Mouse (Mus musculus) liver, embryonic 14.5 days (tissue): ENCODE data around the gene Ints2.

ENCODE experiments used
- CTCF ChIP-seq: IDR thresholded peaks from 2 replicates; pipeline ENCODE4 v1.5.1; 2016; ENCODE audit warnings: antibody characterized with exemption, low read depth, control low read depth
- EP300 ChIP-seq: IDR thresholded peaks from 2 replicates; pipeline ENCODE4 v1.6.1; 2016; ENCODE audit warnings: antibody characterized with exemption, low read depth

- TF ChIP-seq CTCF, result no peak
- TF ChIP-seq EP300, result no peak
Measured at GRCm38 (mm10) chr11:86232446-86232845, 24.9 kb downstream of the Ints2 start.
